8 mouse cellular contexts compared by ENCODE assay signal in the genomic region with DNA sequence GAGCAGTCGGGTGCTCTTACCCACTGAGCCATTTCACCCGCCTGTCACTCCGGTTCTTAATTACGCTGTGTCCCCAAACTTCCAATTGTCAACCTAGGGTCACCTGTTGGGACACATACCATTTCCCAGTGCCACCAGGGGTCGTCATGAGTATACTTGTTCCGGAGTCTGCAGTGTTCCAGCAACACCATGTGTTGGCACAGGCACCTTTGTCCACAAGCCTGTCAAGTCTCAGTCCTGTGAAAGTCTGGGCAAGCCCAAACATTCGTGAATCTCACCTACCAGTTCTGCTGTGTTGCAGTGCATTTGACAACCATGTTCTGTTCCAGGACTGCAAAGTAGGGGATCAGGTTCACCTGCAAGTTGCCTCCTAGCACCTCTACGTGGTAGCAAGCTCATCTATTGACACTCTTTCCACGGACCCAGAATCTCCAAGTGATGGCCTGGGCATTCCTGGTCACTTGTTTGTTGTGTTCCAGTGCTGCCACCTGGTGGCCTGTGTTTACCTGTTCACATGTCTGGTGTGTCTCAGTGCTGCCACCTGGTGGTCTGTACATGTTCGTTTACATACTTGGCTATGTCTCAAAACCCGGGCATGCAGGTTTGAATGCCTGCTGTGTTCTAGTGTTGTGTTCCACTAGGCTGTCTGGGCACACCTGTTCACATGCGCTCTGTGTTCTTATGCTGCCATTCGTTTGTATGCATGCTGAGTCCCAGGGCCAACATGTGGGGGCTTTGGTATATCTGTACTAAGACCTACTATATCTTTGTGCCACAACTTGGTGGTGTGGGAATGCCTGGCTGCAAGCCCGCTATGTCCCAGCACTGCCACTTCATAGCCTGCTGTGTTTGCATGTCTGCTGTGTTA. TPM values are rescaled to one million over a fixed set of nuclear protein-coding genes. Genes with fewer than 3 reads are reported as not detected.
A peak's percentile ranks its signal among the peaks of the same experiment; 100 is the strongest.
DNase-seq lines count a peak whose midpoint lies in the region; ATAC-seq lines count a peak whose summit lies in the region.

No protein-coding gene starts in this region.

- H3K27me3 ChIP-seq in hindbrain, embryonic 14.5 days (ENCODE audit: control insufficient read depth, insufficient read depth, low read length) = no peaks in the 10 kb centered on the region

- H3K27ac ChIP-seq in hindbrain, embryonic 14.5 days = no peak overlapping the region

- H3K9ac ChIP-seq in hindbrain, embryonic 14.5 days = no peak overlapping the region

- no peaks in the 10 kb centered on the region for H3K36me3 ChIP-seq in hindbrain, embryonic 14.5 days (replicated peaks; ENCODE audit: control insufficient read depth, insufficient read depth)

- no peak overlapping the region for H3K4me3 ChIP-seq in hindbrain, embryonic 14.5 days (replicated peaks; ENCODE audit: low read length)

- 41% methylated on average over 14 of the region's 14 CpGs for WGBS in hindbrain, embryonic 14.5 days

- ATAC-seq in hindbrain, embryonic 14.5 days (ENCODE audit: low FRiP score) = peak; percentile 86

- 0 out of 2 replicates have a peak, but pooled peaks cover 4% of the 10 kb centered on the region for H3K4me1 ChIP-seq in hindbrain, embryonic 14.5 days (replicated peaks; ENCODE audit: control insufficient read depth, insufficient read depth, low read length)

- H3K9me3 ChIP-seq in hindbrain, embryonic 14.5 days (ENCODE audit: control insufficient read depth, low read length) = no peaks in the 10 kb centered on the region

- peak; percentile 97 for DNase-seq in R1 (ENCODE audit: low read depth, low spot score)
- DNase-seq in cerebellum, postnatal 25 days = peak; percentile 92 to 96
- DNase-seq in frontal cortex, postnatal 36 days (ENCODE audit: low spot score in 2 of 2) = peak; percentile 93 to 97
- DNase-seq in hindbrain, embryonic 14.5 days (ENCODE audit: low spot score) = peak; percentile 99
- DNase-seq in layer of hippocampus, postnatal 25 days (ENCODE audit: extremely low spot score in 1 of 2, low spot score in 1 of 2) = peak; percentile 82 to 98
- DNase-seq in lung, postnatal 25 days (ENCODE audit: low spot score) = peak; percentile 94
- DNase-seq in retina, postnatal 1 day = peak; percentile 99
- peak; percentile 95 for DNase-seq in thymus, postnatal 4 days

- H3K4me2 ChIP-seq in hindbrain, embryonic 14.5 days (replicated peaks) = no peak overlapping the region

RNA-seq across cellular contexts. Expression of a gene that starts 19.0 kb away (rescaled TPM):
- 201 and 209 TPM in 2 replicates for polyA plus RNA-seq in hindbrain, embryonic 14.5 days (2014; fragmentation: Nextera tagmentation; extraction: Ambion mirVana)
- total RNA-seq in layer of hippocampus, postnatal 25 days (2021) = 10 to 100 TPM; 32.5 to 33.9 TPM
